Mouse (Mus musculus): ENCODE measurements around the gene Ecm2. TPM values are rescaled to one million over a fixed set of nuclear protein-coding genes. Genes with fewer than 3 reads are reported as not detected.

The Ecm2 gene
- polyA plus RNA-seq, 1 experiment from 2014 or later: 0.82 TPM

DNA sequence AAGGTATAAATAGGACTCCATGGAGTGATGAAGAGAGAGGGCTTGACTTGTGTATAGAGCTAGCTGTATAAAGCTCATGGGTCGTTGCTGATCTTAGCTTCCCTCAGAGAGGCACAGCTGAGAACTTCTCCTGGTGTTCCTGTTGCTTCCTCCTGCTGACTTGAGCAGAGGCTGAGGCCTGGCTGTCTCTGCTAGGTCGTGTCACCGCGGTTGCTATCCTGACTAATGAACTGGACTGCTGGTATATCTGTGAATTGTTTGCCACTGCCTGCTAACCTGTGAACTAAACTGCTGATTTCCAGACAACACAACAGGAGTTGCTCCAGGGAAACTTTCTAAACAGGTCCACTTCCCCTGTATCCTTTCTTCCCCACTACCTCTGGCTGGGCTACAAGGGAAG is 34.3 kb upstream of the Ecm2 start:
- H3K9me3 ChIP-seq (ENCODE audit: control insufficient read depth, low read length): no peaks in the 10 kb centered on the region
- H3K27me3 ChIP-seq (replicated peaks; ENCODE audit: control insufficient read depth, insufficient read depth, low read length): no peaks in the 10 kb centered on the region

GRCm38 (mm10) chr13:49470806-49471205 is 33.8 kb upstream of the Ecm2 start:
- WGBS: 65% methylated on average over 4 of the region's 4 CpGs
- H3K27ac ChIP-seq (ENCODE audit: low read length): no peak overlapping the region
- no peak overlapping the region for H3K4me2 ChIP-seq (ENCODE audit: low read depth, low read length)
- no peak overlapping the region for H3K9ac ChIP-seq (ENCODE audit: low read depth, low read length)
- H3K27me3 ChIP-seq (replicated peaks; ENCODE audit: control insufficient read depth, insufficient read depth, low read length): no peaks in the 10 kb centered on the region
- no peak overlapping the region for H3K4me3 ChIP-seq (ENCODE audit: low read length)
- H3K4me1 ChIP-seq (ENCODE audit: control insufficient read depth, insufficient read depth, low read length): peaks cover 2% of the 10 kb centered on the region; the same call in 1 of the 2 replicates
- H3K36me3 ChIP-seq (ENCODE audit: control insufficient read depth, insufficient read depth, low read length): no peaks in the 10 kb centered on the region
- H3K9me3 ChIP-seq (ENCODE audit: control insufficient read depth, low read length): no peaks in the 10 kb centered on the region
- ATAC-seq: no peak

More for the DNA sequence above, 34.3 kb upstream of the Ecm2 start:
- Histone ChIP-seq H3K4me3 (ENCODE audit: low read length) (no peak overlapping the region), H3K9ac (ENCODE audit: low read depth, low read length) (no peak overlapping the region), H3K36me3 (ENCODE audit: control insufficient read depth, insufficient read depth, low read length) (no peaks in the 10 kb centered on the region), H3K4me1 (ENCODE audit: control insufficient read depth, insufficient read depth, low read length) (peaks cover 2% of the 10 kb centered on the region; the same call in 1 of the 2 replicates), H3K4me2 (ENCODE audit: low read depth, low read length) (no peak overlapping the region), H3K27ac (ENCODE audit: low read length) (no peak overlapping the region)
- no peak for ATAC-seq
- 88% methylated on average over 4 of the region's 4 CpGs for WGBS

DNA sequence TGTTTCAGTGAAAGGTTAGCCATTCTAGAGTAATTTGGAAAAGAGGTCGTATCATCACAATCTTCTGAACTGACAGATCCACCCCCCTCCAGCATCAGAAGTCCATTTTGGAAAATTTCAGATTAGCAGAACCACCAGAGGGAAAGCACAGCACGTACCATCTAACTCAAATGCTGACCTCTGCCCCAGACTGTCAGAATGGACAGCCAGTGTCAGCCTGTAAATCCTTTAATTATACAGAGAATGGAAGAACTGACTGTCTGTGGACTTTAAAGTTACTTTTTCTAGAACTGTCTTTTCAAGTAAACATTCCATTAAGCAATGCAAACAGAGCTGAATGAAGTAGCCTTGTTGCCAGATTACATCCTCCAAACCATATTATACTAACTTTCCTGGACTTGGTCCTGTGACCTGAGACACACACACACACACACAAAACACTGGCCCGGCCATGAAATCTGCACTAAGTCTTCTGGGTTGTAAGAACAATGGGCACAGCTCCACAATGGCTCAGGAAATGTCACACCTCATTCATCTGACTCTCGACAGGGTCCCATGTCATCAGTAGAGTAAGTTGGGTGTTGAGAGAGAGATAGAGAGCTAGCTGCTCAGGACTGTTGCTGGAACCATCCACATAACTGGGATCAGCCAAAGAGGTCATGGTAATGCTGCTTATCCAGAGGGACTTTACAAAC is 32.5 kb upstream of the Ecm2 start:
- no peak overlapping the region for H3K4me3 ChIP-seq (ENCODE audit: low read length)
- H3K9ac ChIP-seq (ENCODE audit: low read depth, low read length): no peak overlapping the region
- H3K4me1 ChIP-seq (ENCODE audit: control insufficient read depth, insufficient read depth, low read length): peaks cover 2% of the 10 kb centered on the region; the same call in 1 of the 2 replicates
- H3K36me3 ChIP-seq (ENCODE audit: control insufficient read depth, insufficient read depth, low read length): no peaks in the 10 kb centered on the region
- H3K4me2 ChIP-seq (ENCODE audit: low read depth, low read length): no peak overlapping the region
- H3K27ac ChIP-seq (ENCODE audit: low read length): no peak overlapping the region
- no peak for ATAC-seq
- H3K9me3 ChIP-seq (ENCODE audit: control insufficient read depth, low read length): no peaks in the 10 kb centered on the region
- H3K27me3 ChIP-seq (replicated peaks; ENCODE audit: control insufficient read depth, insufficient read depth, low read length): no peaks in the 10 kb centered on the region
- 48% methylated on average over 4 of the region's 4 CpGs for WGBS

- H3K9me3 ChIP-seq (ENCODE audit: control insufficient read depth, low read length): no peaks in the 10 kb centered on the region
- H3K4me3 ChIP-seq (ENCODE audit: low read length): no peak overlapping the region
- H3K4me1 ChIP-seq (ENCODE audit: control insufficient read depth, insufficient read depth, low read length): peaks cover under 1% of the 10 kb centered on the region; the same call in 1 of the 2 replicates
- no peak overlapping the region for H3K27ac ChIP-seq (ENCODE audit: low read length)
- H3K36me3 ChIP-seq (ENCODE audit: control insufficient read depth, insufficient read depth, low read length): no peaks in the 10 kb centered on the region
- WGBS: 97% methylated on average over 6 of the region's 6 CpGs
- no peak overlapping the region for H3K4me2 ChIP-seq (ENCODE audit: low read depth, low read length)
- no peak for ATAC-seq
- no peaks in the 10 kb centered on the region for H3K27me3 ChIP-seq (replicated peaks; ENCODE audit: control insufficient read depth, insufficient read depth, low read length)
- no peak overlapping the region for H3K9ac ChIP-seq (ENCODE audit: low read depth, low read length)
These were observed 32.0 kb upstream of the Ecm2 start for GRCm38 (mm10) chr13:49472676-49473005.

DNA sequence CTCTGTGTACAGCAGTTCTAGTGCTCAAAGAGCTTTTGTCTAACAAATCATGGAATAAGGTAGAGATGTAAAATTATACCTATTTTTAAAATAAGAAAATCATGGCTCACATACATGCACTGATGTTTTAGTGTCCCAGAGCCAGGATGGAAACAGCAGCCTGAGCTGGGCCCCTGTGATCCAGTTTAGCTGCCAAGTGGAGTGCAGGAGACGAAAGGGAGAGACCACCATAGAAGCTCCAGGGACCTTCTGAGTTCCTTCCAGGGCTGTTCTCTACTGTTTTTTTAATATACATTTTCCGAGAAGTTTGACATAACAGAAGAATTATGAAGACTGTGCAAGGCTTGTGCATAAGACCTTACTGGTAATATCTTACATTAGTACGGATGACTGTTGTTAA is 26.7 kb upstream of the Ecm2 start:
- no peak overlapping the region for H3K27ac ChIP-seq (ENCODE audit: low read length)
- 52% methylated on average over 3 of the region's 3 CpGs for WGBS
- no peak for ATAC-seq

DNA sequence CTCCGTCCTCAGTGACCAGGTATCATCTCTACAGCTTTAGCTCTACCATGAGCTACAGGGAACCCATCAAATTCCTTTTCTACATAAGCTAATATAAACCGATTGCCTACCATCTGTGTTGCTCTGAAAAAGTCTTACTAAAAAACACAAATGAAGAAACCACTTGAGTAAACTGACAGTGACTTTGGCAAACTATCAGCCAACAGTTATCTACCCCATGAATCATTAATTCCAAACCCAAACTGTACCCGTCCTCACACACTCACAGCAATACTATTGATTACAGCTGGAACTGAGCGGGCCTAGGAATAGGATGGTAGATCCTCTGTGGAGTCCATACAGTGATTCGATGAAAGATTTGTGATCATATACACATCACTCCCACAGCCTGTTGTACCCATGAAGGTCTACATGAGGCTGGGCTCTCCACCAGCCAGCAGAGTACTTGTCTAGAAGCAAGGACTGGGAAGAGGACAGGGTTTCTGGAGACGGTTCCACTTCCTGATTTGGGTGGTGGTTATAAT is 25.7 kb upstream of the Ecm2 start:
- H3K36me3 ChIP-seq (ENCODE audit: control insufficient read depth, insufficient read depth, low read length): no peaks in the 10 kb centered on the region
- no peak for ATAC-seq
- WGBS: 80% methylated on average over 6 of the region's 6 CpGs
- H3K27ac ChIP-seq (ENCODE audit: low read length): peak overlapping the region; percentile 65
- H3K4me2 ChIP-seq (ENCODE audit: low read depth, low read length): no peak overlapping the region
- no peak overlapping the region for H3K9ac ChIP-seq (ENCODE audit: low read depth, low read length)
- peaks cover 7% of the 10 kb centered on the region; the same call in 1 of the 2 replicates for H3K4me1 ChIP-seq (ENCODE audit: control insufficient read depth, insufficient read depth, low read length)
- no peaks in the 10 kb centered on the region for H3K9me3 ChIP-seq (ENCODE audit: control insufficient read depth, low read length)
- H3K4me3 ChIP-seq (ENCODE audit: low read length): no peak overlapping the region
- H3K27me3 ChIP-seq (replicated peaks; ENCODE audit: control insufficient read depth, insufficient read depth, low read length): no peaks in the 10 kb centered on the region

More for the DNA sequence above, 26.7 kb upstream of the Ecm2 start:
- no peaks in the 10 kb centered on the region for H3K36me3 ChIP-seq (ENCODE audit: control insufficient read depth, insufficient read depth, low read length)
- H3K9me3 ChIP-seq (ENCODE audit: control insufficient read depth, low read length): no peaks in the 10 kb centered on the region
- H3K4me1 ChIP-seq (ENCODE audit: control insufficient read depth, insufficient read depth, low read length): peaks cover 7% of the 10 kb centered on the region; the same call in 1 of the 2 replicates
- no peak overlapping the region for H3K4me2 ChIP-seq (ENCODE audit: low read depth, low read length)
- no peak overlapping the region for H3K9ac ChIP-seq (ENCODE audit: low read depth, low read length)
- no peaks in the 10 kb centered on the region for H3K27me3 ChIP-seq (replicated peaks; ENCODE audit: control insufficient read depth, insufficient read depth, low read length)
- no peak overlapping the region for H3K4me3 ChIP-seq (ENCODE audit: low read length)

GRCm38 (mm10) chr13:49479399-49479798 is 25.2 kb upstream of the Ecm2 start:
- H3K27me3 ChIP-seq (replicated peaks; ENCODE audit: control insufficient read depth, insufficient read depth, low read length): no peaks in the 10 kb centered on the region
- no peak overlapping the region for H3K9ac ChIP-seq (ENCODE audit: low read depth, low read length)
- H3K4me3 ChIP-seq (ENCODE audit: low read length): no peak overlapping the region
- H3K4me2 ChIP-seq (ENCODE audit: low read depth, low read length): no peak overlapping the region
- no peak for ATAC-seq
- 58% methylated on average over 4 of the region's 4 CpGs for WGBS
- H3K27ac ChIP-seq (ENCODE audit: low read length): peak overlapping the region; percentile 65
- no peaks in the 10 kb centered on the region for H3K36me3 ChIP-seq (ENCODE audit: control insufficient read depth, insufficient read depth, low read length)
- H3K4me1 ChIP-seq (ENCODE audit: control insufficient read depth, insufficient read depth, low read length): peaks cover 7% of the 10 kb centered on the region; the same call in 1 of the 2 replicates
- no peaks in the 10 kb centered on the region for H3K9me3 ChIP-seq (ENCODE audit: control insufficient read depth, low read length)

DNA sequence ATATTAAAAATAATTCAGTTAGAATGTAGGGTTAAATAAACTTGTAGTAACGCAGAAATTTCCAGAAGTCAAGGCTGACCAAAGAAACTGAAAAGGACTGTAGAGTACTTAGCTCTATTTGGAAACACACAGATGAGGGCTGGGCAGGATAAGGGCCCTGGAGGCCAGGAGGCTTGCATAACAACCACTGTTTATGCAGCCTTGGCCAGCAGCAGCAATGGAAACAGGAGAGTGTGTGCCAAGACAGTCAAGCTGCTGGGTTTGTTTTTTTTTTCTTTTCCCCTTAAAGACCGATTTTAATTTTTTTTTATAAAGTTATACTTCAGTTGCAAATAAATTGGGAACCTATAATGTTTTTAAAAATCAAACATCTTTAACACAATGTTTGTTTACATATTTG is 24.6 kb upstream of the Ecm2 start:
- Histone ChIP-seq H3K4me3 (ENCODE audit: low read length) (no peak overlapping the region), H3K36me3 (ENCODE audit: control insufficient read depth, insufficient read depth, low read length) (no peaks in the 10 kb centered on the region), H3K4me1 (ENCODE audit: control insufficient read depth, insufficient read depth, low read length) (peaks cover 7% of the 10 kb centered on the region; the same call in 1 of the 2 replicates), H3K9me3 (ENCODE audit: control insufficient read depth, low read length) (no peaks in the 10 kb centered on the region), H3K27ac (ENCODE audit: low read length) (no peak overlapping the region), H3K27me3 (replicated peaks; ENCODE audit: control insufficient read depth, insufficient read depth, low read length) (no peaks in the 10 kb centered on the region), H3K4me2 (ENCODE audit: low read depth, low read length) (no peak overlapping the region), H3K9ac (ENCODE audit: low read depth, low read length) (no peak overlapping the region)
- 46% methylated on average over 2 of the region's 2 CpGs for WGBS
- ATAC-seq: peak; percentile 82

- 45% methylated on average over 5 of the region's 5 CpGs for WGBS
- H3K36me3 ChIP-seq (ENCODE audit: control insufficient read depth, insufficient read depth, low read length): no peaks in the 10 kb centered on the region
- 0 out of 2 replicates have a peak, but pooled peaks have one; percentile 16 for ATAC-seq
These were observed 24.1 kb upstream of the Ecm2 start for GRCm38 (mm10) chr13:49480551-49480950.

More at GRCm38 (mm10) chr13:49480551-49480950, 24.1 kb upstream of the Ecm2 start:
- Histone ChIP-seq H3K4me2 (ENCODE audit: low read depth, low read length) (no peak overlapping the region), H3K4me3 (ENCODE audit: low read length) (no peak overlapping the region), H3K9ac (ENCODE audit: low read depth, low read length) (no peak overlapping the region), H3K4me1 (ENCODE audit: control insufficient read depth, insufficient read depth, low read length) (peaks cover 7% of the 10 kb centered on the region), H3K9me3 (ENCODE audit: control insufficient read depth, low read length) (no peaks in the 10 kb centered on the region), H3K27me3 (replicated peaks; ENCODE audit: control insufficient read depth, insufficient read depth, low read length) (no peaks in the 10 kb centered on the region), H3K27ac (ENCODE audit: low read length) (peak overlapping the region; percentile 78)

Measured in intestine, embryonic 16.5 days (tissue).